23 mouse cellular contexts compared by ENCODE assay signal in the genomic region with DNA sequence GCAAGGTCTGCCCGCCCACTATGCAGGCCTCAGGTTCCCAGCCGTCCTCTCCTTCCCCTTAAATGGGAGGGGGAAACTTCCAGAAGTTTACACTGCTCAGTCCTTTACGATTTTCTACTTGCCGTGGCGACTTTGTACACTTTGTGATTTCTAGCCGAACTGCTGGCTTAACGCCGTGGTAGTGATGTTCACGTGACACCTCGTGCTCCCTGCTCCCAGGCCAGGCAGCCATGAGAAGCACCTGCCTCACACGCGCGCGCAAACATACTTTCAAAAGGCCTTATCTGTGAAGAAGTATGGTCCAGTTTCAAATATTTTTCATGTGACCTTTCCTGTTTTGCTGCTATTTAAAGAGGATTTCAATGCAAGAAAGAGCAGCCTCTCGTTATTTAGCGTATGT. TPM values are rescaled to one million over a fixed set of nuclear protein-coding genes. Genes with fewer than 3 reads are reported as not detected.
"Had no signal": no experiment of that assay in that cellular context is flagged by ENCODE, and none has a peak within 500 bp of the region (broad histone marks: within the 10 kb centered on the region; RNA-seq: fewer than 3 reads in every experiment).

No protein-coding gene starts in this region.

- DNase-seq: kidney, adult 11 months; kidney, adult 8-10 months; kidney, postnatal 14 days; kidney, postnatal 4 days; layer of hippocampus, adult 9-11 months; layer of hippocampus, postnatal 36 days; liver, embryonic 13.5 days; lung, postnatal 10 days; retina, postnatal 1 day; thymus, adult 2 months; thymus, postnatal 14 days; thymus, postnatal 4 days had no signal

- H3K9ac ChIP-seq: intestine, embryonic 15.5 days; limb, embryonic 12.5 days; limb, embryonic 15.5 days; liver, embryonic 13.5 days; midbrain, embryonic 13.5 days; neural tube, embryonic 13.5 days had no signal

- H3K27ac ChIP-seq: intestine, embryonic 15.5 days; left cerebral cortex, adult 2 months; limb, embryonic 12.5 days; limb, embryonic 15.5 days; liver, embryonic 13.5 days; midbrain, embryonic 10.5 days; midbrain, embryonic 13.5 days; neural tube, embryonic 13.5 days had no signal

- H3K4me3 ChIP-seq: intestine, embryonic 15.5 days; left cerebral cortex, adult 2 months; limb, embryonic 12.5 days; limb, embryonic 15.5 days; liver, embryonic 13.5 days; megakaryocyte, embryonic 14.5 days; midbrain, embryonic 10.5 days; midbrain, embryonic 13.5 days; myocyte; neural tube, embryonic 13.5 days had no signal

- H3K9me3 ChIP-seq: intestine, embryonic 15.5 days; limb, embryonic 12.5 days; limb, embryonic 15.5 days; liver, embryonic 13.5 days; megakaryocyte, embryonic 14.5 days; midbrain, embryonic 10.5 days; midbrain, embryonic 13.5 days; neural tube, embryonic 13.5 days had no signal

- H3K4me1 ChIP-seq: intestine, embryonic 15.5 days; limb, embryonic 12.5 days; limb, embryonic 15.5 days; liver, embryonic 13.5 days; megakaryocyte, embryonic 14.5 days; midbrain, embryonic 10.5 days; midbrain, embryonic 13.5 days had no signal

- H3K27me3 ChIP-seq: intestine, embryonic 15.5 days; limb, embryonic 12.5 days; limb, embryonic 15.5 days; liver, embryonic 13.5 days; megakaryocyte, embryonic 14.5 days; midbrain, embryonic 13.5 days; neural tube, embryonic 13.5 days had no signal

- ATAC-seq: intestine, embryonic 15.5 days; midbrain, embryonic 13.5 days; midbrain, embryonic 16.5 days had no signal

- H3K36me3 ChIP-seq: intestine, embryonic 15.5 days; limb, embryonic 12.5 days; limb, embryonic 15.5 days; liver, embryonic 13.5 days; midbrain, embryonic 10.5 days; midbrain, embryonic 13.5 days; neural tube, embryonic 13.5 days had no signal

- H3K4me2 ChIP-seq: intestine, embryonic 15.5 days; limb, embryonic 12.5 days; limb, embryonic 15.5 days; liver, embryonic 13.5 days; midbrain, embryonic 13.5 days; neural tube, embryonic 13.5 days had no signal

RNA-seq across cellular contexts. Expression of a gene that starts 53.3 kb away (rescaled TPM):
- total RNA-seq: monocyte, adult 5-6 weeks had no signal
- polyA plus RNA-seq: myocyte had no signal
